Mouse (Mus musculus) C2C12 (cell line): ENCODE results near the gene Ppil1.

Experiments used
- CEBPB ChIP-seq: IDR thresholded peaks from one replicate; pipeline ENCODE4 v1.6.1; 2011; ENCODE audit warnings: low read depth, mild to moderate bottlenecking, control low read depth, moderate library complexity
- CTCF ChIP-seq: IDR thresholded peaks from one replicate; pipeline ENCODE4 v1.5.1; 2011; ENCODE audit not compliant: control insufficient read depth, insufficient read depth, insufficient read length
- MAX ChIP-seq: IDR thresholded peaks from one replicate; pipeline ENCODE4 v1.6.1; 2011; ENCODE audit warnings: mild to moderate bottlenecking, control low read depth
- MYOD1 ChIP-seq: IDR thresholded peaks from one replicate; pipeline ENCODE4 v1.6.1; 2011; ENCODE audit warnings: low read depth; ENCODE audit not compliant: control insufficient read depth, insufficient read length
- MYOG ChIP-seq: IDR thresholded peaks from one replicate; pipeline ENCODE4 v1.6.1; 2011; ENCODE audit not compliant: control insufficient read depth, insufficient read length; ENCODE audit errors: extremely low read depth
- USF1 ChIP-seq: IDR thresholded peaks from one replicate; pipeline ENCODE4 v1.6.1; 2011; ENCODE audit warnings: low read depth, mild to moderate bottlenecking, control low read depth, moderate library complexity

GRCm38 (mm10) chr17:29282216-29282952 is 18.4 kb upstream of the Ppil1 start:
- no peak for TF ChIP-seq CTCF
- no peak for TF ChIP-seq USF1
- no peak for TF ChIP-seq MAX
- no peak for TF ChIP-seq MYOG
- TF ChIP-seq MYOD1, result no peak
- no peak for TF ChIP-seq CEBPB
